Mouse (Mus musculus): ENCODE measurements at regions not wholly inside any gene's neighbourhood (a gene's known extent, or its start where the extent isn't known, plus 50 kb on each side); places are given as distances from the start of the nearest gene placed in this dataset.

GRCm38 (mm10) chr1:81755694-81756093 is 477.2 kb upstream of the Gm9747 start:
- TF ChIP-seq SMC3 (IDR thresholded peaks at IDR 0.05; ENCODE audit: low read depth, low read length): no peak
- no peak for TF ChIP-seq KAT2A (IDR thresholded peaks at IDR 0.05; ENCODE audit: insufficient replicate concordance, low read length)
- no peak for TF ChIP-seq USF2 (conservative IDR thresholded peaks at IDR 0.05; ENCODE audit: low read depth, low read length)
- TF ChIP-seq EP300 (IDR thresholded peaks at IDR 0.05; ENCODE audit: low read length): no peak
- TF ChIP-seq JUN (IDR thresholded peaks at IDR 0.05; ENCODE audit: insufficient read depth, low read depth, low read length): no peak
- no peak for TF ChIP-seq CHD2 (IDR thresholded peaks at IDR 0.05; ENCODE audit: low read length)
- no peak for TF ChIP-seq CTCF (conservative IDR thresholded peaks at IDR 0.05 in 1 of 2, IDR thresholded peaks at IDR 0.05 in 1 of 2; ENCODE audit: low read depth in 2 of 2, low read length in 2 of 2)
- no peak for TF ChIP-seq MAX (IDR thresholded peaks at IDR 0.05; ENCODE audit: low read length)
- TF ChIP-seq E2F4 (IDR thresholded peaks at IDR 0.05; ENCODE audit: insufficient replicate concordance, low read depth, low read length): no peak
- TF ChIP-seq SIN3A (IDR thresholded peaks at IDR 0.05; ENCODE audit: low read length): no peak
- TF ChIP-seq POLR2A (IDR thresholded peaks at IDR 0.05; ENCODE audit: low read depth, low read length): no peak
- no peak for TF ChIP-seq NELFE (IDR thresholded peaks at IDR 0.05; ENCODE audit: low read depth, low read length)
- no peak for TF ChIP-seq MEF2A (IDR thresholded peaks at IDR 0.05; ENCODE audit: borderline replicate concordance, low read depth, low read length)
- TF ChIP-seq ZMIZ1 (IDR thresholded peaks at IDR 0.05; ENCODE audit: low read depth, low read length): no peak

Measured in CH12.LX (cell line).